Mouse (Mus musculus) MEL (cell line): ENCODE data around the gene Tcea3.

Experiments used
- CHD2 ChIP-seq: IDR thresholded peaks from 2 replicates; pipeline ENCODE4 v1.6.1; 2011; ENCODE audit warnings: low read length, improper control_type of control experiment
- CTCF ChIP-seq, 3 experiments: IDR thresholded peaks in 2 of 3; conservative IDR thresholded peaks in 1 of 3; 2 replicates each; pipeline ENCODE4 v1.5.1; 2011 to 2012; ENCODE audit warnings: low read length in 3 of 3, low read depth in 2 of 3, mild to moderate bottlenecking in 2 of 3, improper control_type of control experiment in 1 of 3, inconsistent platforms in 1 of 3, mixed read lengths in 1 of 3, moderate library complexity in 1 of 3; ENCODE audit not compliant: control insufficient read depth in 1 of 3, insufficient read depth in 1 of 3, poor library complexity in 1 of 3, severe bottlenecking in 1 of 3
- GABPA ChIP-seq: IDR thresholded peaks from 2 replicates; pipeline ENCODE4 v1.6.1; 2012; ENCODE audit warnings: low read depth, mild to moderate bottlenecking, inconsistent platforms, low read length, improper control_type of control experiment, moderate library complexity
- GATA1 ChIP-seq: IDR thresholded peaks from 2 replicates; pipeline ENCODE4 v1.6.1; 2011; ENCODE audit warnings: low read depth, low read length, improper control_type of control experiment
- POLR2A ChIP-seq, 2 experiments: IDR thresholded peaks; 2 replicates each; pipeline ENCODE4 v1.6.1; 2011 to 2012; ENCODE audit warnings: low read length in 2 of 2, mild to moderate bottlenecking in 2 of 2, control low read depth in 1 of 2, improper control_type of control experiment in 1 of 2, low read depth in 1 of 2, moderate library complexity in 1 of 2; ENCODE audit not compliant: control insufficient read depth in 1 of 2, insufficient read depth in 1 of 2, poor library complexity in 1 of 2
- POLR2AphosphoS2 ChIP-seq: IDR thresholded peaks from 2 replicates; pipeline ENCODE4 v1.6.1; 2011; ENCODE audit warnings: low read length, improper control_type of control experiment
- SIN3A ChIP-seq: IDR thresholded peaks from 2 replicates; pipeline ENCODE4 v1.6.1; 2012; ENCODE audit warnings: low read length, improper control_type of control experiment, inconsistent platforms
- USF2 ChIP-seq, 2 experiments: IDR thresholded peaks; 2 replicates each; pipeline ENCODE4 v1.6.1; 2011 to 2012; ENCODE audit warnings: improper control_type of control experiment in 2 of 2, low read length in 2 of 2, borderline replicate concordance in 1 of 2, inconsistent platforms in 1 of 2, low read depth in 1 of 2, mild to moderate bottlenecking in 1 of 2; ENCODE audit not compliant: insufficient read depth in 1 of 2

DNA sequence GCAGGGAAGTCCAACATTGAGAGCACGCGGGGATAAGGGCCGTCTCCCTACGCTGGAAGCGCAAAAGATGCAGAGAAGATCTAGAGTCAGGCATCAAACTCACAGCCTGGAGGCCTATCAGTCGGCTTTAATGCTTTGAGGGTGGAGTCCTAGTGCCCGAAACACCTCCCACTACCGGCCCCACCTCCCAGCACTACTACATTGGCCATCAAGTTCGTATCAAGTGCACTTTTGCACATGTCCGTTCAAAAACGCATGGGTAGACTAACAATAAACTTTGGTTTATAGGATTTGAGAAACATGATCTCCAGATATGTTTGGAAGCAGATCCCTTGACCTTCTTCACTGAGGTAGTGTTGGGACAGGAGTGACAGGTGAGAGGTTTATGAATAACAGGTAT lies 62.3 kb downstream of the Tcea3 start:
- TF ChIP-seq USF2 (IDR thresholded peaks at IDR 0.05; ENCODE audit: borderline replicate concordance in 1 of 2, insufficient read depth in 1 of 2, low read depth in 1 of 2, low read length in 2 of 2) (no peak), CTCF (IDR thresholded peaks at IDR 0.05 in 2 of 3, conservative IDR thresholded peaks at IDR 0.05 in 1 of 3; ENCODE audit: control insufficient read depth in 1 of 3, insufficient read depth in 1 of 3, low read depth in 2 of 3, low read length in 3 of 3, poor library complexity in 1 of 3, severe bottlenecking in 1 of 3) (no peak), POLR2AphosphoS2 (peak; percentile 74), POLR2A (IDR thresholded peaks at IDR 0.05; ENCODE audit: control insufficient read depth in 1 of 2, insufficient read depth in 1 of 2, low read depth in 1 of 2, low read length in 2 of 2, poor library complexity in 1 of 2) (peak; percentile 41 to 75; a peak in 3 of 4 replicates), GABPA (no peak), CHD2 (no peak), GATA1 (peak; percentile 11; the same call in 1 of the 2 replicates), SIN3A (peak; percentile 74)
